Mouse (Mus musculus): Measurements from ENCODE around the gene Ldlr. TPM values are rescaled to one million over a fixed set of nuclear protein-coding genes. Genes with fewer than 3 reads are reported as not detected.
A peak's percentile ranks its signal among the peaks of the same experiment; 100 is the strongest.
"Not testable (repeated sequence)": the region's sequence is repeated elsewhere in the genome, so short reads cannot be mapped to it uniquely, and the experiment has no call there.

Gene Ldlr
- total and polyA plus RNA-seq, 3 experiments, result 69.1 to 90.6 TPM; not detected in 1

DNA sequence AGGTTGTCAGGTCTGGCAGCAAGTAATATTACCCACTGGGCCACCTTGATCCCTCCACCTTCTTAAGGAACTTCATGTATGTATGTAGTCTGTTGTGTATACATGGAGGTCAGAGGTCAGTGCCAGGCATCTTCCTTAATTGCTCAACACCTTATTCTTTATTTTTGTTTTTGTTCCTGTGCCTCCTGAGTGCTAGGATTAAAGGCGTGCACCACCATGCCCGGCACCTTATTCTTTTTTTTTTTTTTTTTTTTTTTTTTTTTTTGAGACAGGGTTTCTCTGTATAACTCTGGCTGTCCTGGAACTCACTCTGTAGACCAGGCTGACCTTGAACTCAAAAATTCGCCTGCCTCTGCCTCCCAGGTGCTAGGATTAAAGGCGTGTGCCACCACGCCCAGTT, 50.1 kb downstream of the Ldlr start:
- not testable (repeated sequence) for H3K27ac ChIP-seq (ENCODE audit: control insufficient read depth, low read depth, low read length)

DNA sequence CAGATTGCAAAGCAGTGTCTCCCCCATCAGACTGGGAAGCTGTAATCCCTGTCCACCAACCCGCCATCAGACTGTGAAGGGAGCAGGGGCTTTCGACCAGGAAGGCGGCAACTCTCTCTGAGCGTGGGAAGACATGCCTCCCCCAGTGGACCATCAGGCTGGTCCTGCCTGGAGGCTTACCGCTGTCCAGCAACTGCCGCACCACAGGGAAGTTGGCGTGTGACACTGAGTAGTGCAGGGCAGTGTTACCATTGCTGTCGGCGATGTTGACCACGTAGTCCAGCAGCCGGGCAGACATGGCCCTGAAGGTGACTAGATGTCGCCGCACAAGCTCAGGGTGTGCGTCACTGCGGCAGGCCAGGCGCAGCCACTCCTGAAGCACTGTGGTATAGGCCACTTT, 51.1 kb downstream of the Ldlr start:
- Histone ChIP-seq H3K4me1 (ENCODE audit: control insufficient read depth in 1 of 2, insufficient read depth in 2 of 2, low read length in 2 of 2) (peaks cover 7 to 10% of the 10 kb centered on the region in 2 experiments), H3K9me3 (replicated peaks; ENCODE audit: insufficient read depth, low read length) (no peaks in the 10 kb centered on the region), H3K9ac (ENCODE audit: control insufficient read depth, low read depth, low read length, poor library complexity, severe bottlenecking) (no peak overlapping the region), H3K27ac (ENCODE audit: control insufficient read depth, low read depth, low read length) (no peak overlapping the region), H3K36me3 (ENCODE audit: control insufficient read depth in 1 of 2, insufficient read depth in 2 of 2, low read length in 2 of 2) (peaks cover 0 to 8% of the 10 kb centered on the region in 2 experiments; a peak in 2 of 4 replicates), H3K27me3 (ENCODE audit: control insufficient read depth in 1 of 2, insufficient read depth in 2 of 2, low read length in 2 of 2) (no peaks in the 10 kb centered on the region), H3K79me2 (ENCODE audit: control insufficient read depth, insufficient read depth, low read length, poor library complexity) (no peaks in the 10 kb centered on the region), H3K4me3 (ENCODE audit: control insufficient read depth in 1 of 2, insufficient read depth in 1 of 2, low read depth in 2 of 2, low read length in 2 of 2) (no peak overlapping the region)
- TF ChIP-seq KAT2A (conservative IDR thresholded peaks at IDR 0.05; ENCODE audit: low read depth, low read length), result no peak
- TF ChIP-seq POLR2AphosphoS5 (IDR thresholded peaks at IDR 0.05; ENCODE audit: borderline replicate concordance, low read depth, low read length), result peak; percentile 40; the same call in 1 of the 2 replicates
- DNase-seq (ENCODE audit: low read depth, low spot score), result no peak

More for the DNA sequence above, 50.1 kb downstream of the Ldlr start:
- not testable (repeated sequence) for H3K79me2 ChIP-seq (ENCODE audit: control insufficient read depth, insufficient read depth, low read length, poor library complexity); H3K9ac ChIP-seq (ENCODE audit: control insufficient read depth, low read depth, low read length, poor library complexity, severe bottlenecking); H3K36me3 ChIP-seq (ENCODE audit: control insufficient read depth in 1 of 2, insufficient read depth in 2 of 2, low read length in 2 of 2); H3K4me3 ChIP-seq (ENCODE audit: control insufficient read depth in 1 of 2, insufficient read depth in 1 of 2, low read depth in 2 of 2, low read length in 2 of 2); H3K9me3 ChIP-seq (replicated peaks; ENCODE audit: insufficient read depth, low read length); H3K27me3 ChIP-seq (ENCODE audit: control insufficient read depth in 1 of 2, insufficient read depth in 2 of 2, low read length in 2 of 2); DNase-seq (ENCODE audit: low read depth, low spot score); H3K4me1 ChIP-seq (ENCODE audit: control insufficient read depth in 1 of 2, insufficient read depth in 2 of 2, low read length in 2 of 2)
- peak; percentile 64 for TF ChIP-seq ZNF384 (IDR thresholded peaks at IDR 0.05; ENCODE audit: low read depth, low read length)

DNA sequence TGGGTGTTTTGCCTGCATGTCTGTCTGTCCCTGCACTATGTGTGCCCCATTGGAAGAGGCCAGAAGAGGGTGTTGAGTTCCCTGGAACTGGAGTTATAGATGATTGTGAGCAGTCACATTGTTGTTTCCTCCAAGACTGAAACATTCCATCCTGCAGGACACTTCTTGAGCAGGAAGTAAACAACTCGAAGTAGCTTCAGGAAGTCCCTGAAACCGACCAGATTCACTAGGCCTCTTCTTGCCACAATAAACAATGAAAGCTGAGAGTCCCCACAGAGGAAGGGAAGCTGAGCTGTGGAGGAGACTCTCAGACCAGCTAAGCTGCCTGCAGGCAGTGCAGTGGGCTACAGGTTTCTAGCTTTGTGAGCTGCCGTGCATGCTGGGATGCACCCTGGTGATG, 54.4 kb downstream of the Ldlr start:
- DNase-seq (ENCODE audit: low read depth, low spot score), result no peak
- Histone ChIP-seq H3K27me3 (ENCODE audit: control insufficient read depth in 1 of 2, insufficient read depth in 2 of 2, low read length in 2 of 2) (no peaks in the 10 kb centered on the region), H3K36me3 (ENCODE audit: control insufficient read depth in 1 of 2, insufficient read depth in 2 of 2, low read length in 2 of 2) (peaks cover 0 to 15% of the 10 kb centered on the region in 2 experiments; a peak in 2 of 4 replicates), H3K27ac (ENCODE audit: control insufficient read depth, low read depth, low read length) (no peak overlapping the region), H3K9ac (ENCODE audit: control insufficient read depth, low read depth, low read length, poor library complexity, severe bottlenecking) (no peak overlapping the region), H3K9me3 (replicated peaks; ENCODE audit: insufficient read depth, low read length) (no peaks in the 10 kb centered on the region), H3K4me3 (ENCODE audit: control insufficient read depth in 1 of 2, insufficient read depth in 1 of 2, low read depth in 2 of 2, low read length in 2 of 2) (no peak overlapping the region), H3K4me1 (ENCODE audit: control insufficient read depth in 1 of 2, insufficient read depth in 2 of 2, low read length in 2 of 2) (peaks cover 11 to 21% of the 10 kb centered on the region in 2 experiments), H3K79me2 (ENCODE audit: control insufficient read depth, insufficient read depth, low read length, poor library complexity) (no peaks in the 10 kb centered on the region)
- TF ChIP-seq CHD1 (IDR thresholded peaks at IDR 0.05; ENCODE audit: low read depth, low read length) (no peak), USF2 (IDR thresholded peaks at IDR 0.05; ENCODE audit: borderline replicate concordance in 1 of 2, insufficient read depth in 1 of 2, low read depth in 1 of 2, low read length in 2 of 2) (no peak), ZNF384 (IDR thresholded peaks at IDR 0.05; ENCODE audit: low read depth, low read length) (no peak), UBTF (IDR thresholded peaks at IDR 0.05; ENCODE audit: borderline replicate concordance, insufficient read depth, low read depth, low read length) (no peak), MYB (IDR thresholded peaks at IDR 0.05; ENCODE audit: low read depth, low read length) (no peak), ETS1 (IDR thresholded peaks at IDR 0.05; ENCODE audit: low read depth, low read length) (no peak), ZC3H11A (IDR thresholded peaks at IDR 0.05; ENCODE audit: low read depth, low read length) (no peak), RAD21 (IDR thresholded peaks at IDR 0.05; ENCODE audit: low read depth, low read length) (no peak), CTCF (IDR thresholded peaks at IDR 0.05 in 2 of 3, conservative IDR thresholded peaks at IDR 0.05 in 1 of 3; ENCODE audit: control insufficient read depth in 1 of 3, insufficient read depth in 1 of 3, low read depth in 2 of 3, low read length in 3 of 3, poor library complexity in 1 of 3, severe bottlenecking in 1 of 3) (no peak), RCOR1 (IDR thresholded peaks at IDR 0.05; ENCODE audit: low read depth, low read length) (no peak), NRF1 (IDR thresholded peaks at IDR 0.05; ENCODE audit: insufficient read depth, low read depth, low read length, poor library complexity, severe bottlenecking) (no peak), USF1 (IDR thresholded peaks at IDR 0.05; ENCODE audit: low read depth, low read length) (no peak), HCFC1 (IDR thresholded peaks at IDR 0.05; ENCODE audit: low read depth, low read length) (no peak), JUND (IDR thresholded peaks at IDR 0.05; ENCODE audit: low read depth, low read length) (no peak), MAFK (IDR thresholded peaks at IDR 0.05; ENCODE audit: borderline replicate concordance, low read depth, low read length) (no peak)

All from MEL (cell line).